Mouse (Mus musculus) small intestine, adult 10 weeks (tissue): ENCODE results near the gene Frmd5. TPM values are rescaled to one million over a fixed set of nuclear protein-coding genes. Genes with fewer than 3 reads are reported as not detected.

Experiments
- polyA plus RNA-seq: library from polyadenylated mRNA; stranded (reverse); fragments of 350-450 nt; fragmentation: Illumina TruSeq; extraction: RNeasy Lipid Tissue Mini Kit (QIAGEN cat#74804); gene quantifications from one replicate; pipeline ENCODE4 v1.2.3, GENCODE M21; 2014; ENCODE audit warnings: low replicate concordance

The Frmd5 gene
- 0.41 TPM for polyA plus RNA-seq

GRCm38 (mm10) chr2:121806959-121807653, at the start of gene Frmd5:
TSS of gene Frmd5 (minus strand) at chr2:121807087.

GRCm38 (mm10) chr2:121505942-121506882, 300.7 kb downstream of the Frmd5 start, which contains the start of the genes Mfap1a and Wdr76:
TSS of gene Mfap1a (minus strand) at chr2:121506665.
TSS of gene Wdr76 (plus strand) at chr2:121506723.

Other genes starting within 250 kb of the Frmd5 start
- 13.0 TPM for gene Casc4, start 59.9 kb upstream of the Frmd5 start, polyA plus RNA-seq
- gene Ctdspl2, start 148.9 kb upstream of the Frmd5 start, polyA plus RNA-seq = 37.2 TPM
- not detected for gene Mageb3, start 149.0 kb upstream of the Frmd5 start, polyA plus RNA-seq
- gene Eif3j1, start 221.5 kb upstream of the Frmd5 start, polyA plus RNA-seq = 62.7 TPM